Mouse (Mus musculus): Measurements from ENCODE around the gene Olfr469.
"Not testable (repeated sequence)": the region's sequence is repeated elsewhere in the genome, so short reads cannot be mapped to it uniquely, and the experiment has no call there.

Gene Olfr469

GRCm38 (mm10) chr7:107825441-107825840, at the start of gene Olfr469:
Gene Olfr469 (minus strand): TSS chr7:107825541.
- DNase-seq: not testable (repeated sequence)

DNA sequence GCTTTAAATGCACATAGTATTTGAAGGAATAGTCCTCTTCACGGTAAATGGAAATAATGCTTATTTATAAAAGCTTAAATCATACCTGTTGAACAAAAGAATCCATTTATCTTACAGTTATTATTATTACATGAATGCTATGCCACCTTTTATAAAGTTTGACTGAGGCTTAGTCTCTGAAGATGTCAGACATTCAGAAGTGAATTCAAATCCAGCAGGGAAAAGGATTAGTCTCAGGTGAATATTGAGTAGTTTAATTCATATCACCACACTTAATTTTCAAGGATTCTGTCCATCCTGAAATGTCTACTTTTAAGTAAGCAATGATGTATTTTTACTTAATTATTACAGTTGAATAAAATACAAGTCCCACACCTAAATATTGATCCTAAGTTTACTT, 22.0 kb upstream of the Olfr469 start, which contains the start of gene Olfr470:
Gene Olfr470 (minus strand): TSS at position 101 of the 400 bp plus-strand sequence.
- DNase-seq: not testable (repeated sequence)

DNA sequence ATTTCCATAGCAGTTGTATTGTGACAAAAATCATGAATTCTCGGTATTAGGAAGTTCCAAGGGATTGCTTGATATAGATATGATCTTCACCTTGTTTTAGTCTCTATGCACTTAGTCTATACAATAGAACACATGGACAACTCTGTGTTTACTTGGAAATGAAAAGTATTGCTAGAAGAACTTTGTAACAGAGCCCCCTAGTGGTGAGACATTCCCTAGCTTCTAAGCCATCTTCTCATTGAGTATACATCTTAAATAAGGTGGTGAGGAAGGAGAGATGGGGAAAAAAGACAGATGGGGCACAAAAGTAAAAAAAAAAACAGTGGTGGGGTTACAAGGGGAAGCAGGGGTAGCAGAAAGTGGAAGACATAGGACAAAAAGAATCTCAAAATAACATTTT, 16.4 kb upstream of the Olfr469 start:
- DNase-seq: no peak

- DNase-seq: not testable (repeated sequence)
Observed at GRCm38 (mm10) chr7:107823867-107824266, 1.5 kb downstream of the Olfr469 start.

- DNase-seq: no peak
Observed at GRCm38 (mm10) chr7:107819442-107819841, 5.9 kb downstream of the Olfr469 start.

GRCm38 (mm10) chr7:107811963-107812362, 13.4 kb downstream of the Olfr469 start, which contains the start of gene Olfr467:
Gene Olfr467 (plus strand): TSS chr7:107812263.
- DNase-seq: no peak

- no peak for DNase-seq
Observed at GRCm38 (mm10) chr7:107802138-107802537, 23.2 kb downstream of the Olfr469 start.

DNA sequence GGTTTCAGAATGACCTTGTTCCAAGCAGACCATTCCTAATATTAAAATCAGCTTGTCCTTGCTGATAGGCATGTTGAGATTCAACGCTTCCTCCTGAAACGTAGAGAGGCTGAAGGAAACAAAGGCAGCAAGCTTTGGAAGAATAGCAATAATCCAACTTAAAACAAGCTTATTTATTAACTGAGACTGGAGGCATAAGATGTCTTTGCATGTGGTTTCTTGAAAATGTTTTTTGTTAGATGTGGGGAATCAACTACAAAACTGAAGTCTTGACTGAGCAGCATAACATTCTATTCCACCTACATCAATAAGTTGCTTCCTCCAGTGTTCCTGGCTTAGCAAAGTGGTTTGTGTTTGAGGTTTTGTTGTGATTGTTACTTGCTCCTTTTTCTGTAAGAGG, 24.2 kb downstream of the Olfr469 start, which contains the start of gene Ovch2:
Gene Ovch2 (minus strand): TSS at position 101 of the 400 bp plus-strand sequence.
- DNase-seq: no peak

DNA sequence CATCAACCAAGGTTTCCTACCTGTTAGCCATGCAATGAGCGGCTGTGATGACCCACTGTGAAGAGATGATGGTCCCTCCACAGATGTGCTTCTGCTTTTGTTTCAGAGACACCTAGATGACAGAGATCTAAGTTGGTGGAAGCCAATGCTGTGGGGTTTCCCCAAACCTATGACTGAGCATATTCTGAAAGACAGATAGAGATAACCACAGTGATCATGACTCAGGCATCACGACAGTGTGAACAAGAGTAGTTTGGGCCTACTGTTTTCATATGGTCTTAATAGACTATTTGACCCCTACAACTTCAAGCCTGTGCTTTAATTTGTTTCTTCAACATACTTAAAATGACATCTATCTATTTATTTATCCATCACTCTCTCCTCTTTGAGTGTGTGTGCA, 28.8 kb downstream of the Olfr469 start:
- DNase-seq: no peak

- peak; percentile 6 for DNase-seq
Observed at GRCm38 (mm10) chr7:107787977-107788620, 37.2 kb downstream of the Olfr469 start.

DNA sequence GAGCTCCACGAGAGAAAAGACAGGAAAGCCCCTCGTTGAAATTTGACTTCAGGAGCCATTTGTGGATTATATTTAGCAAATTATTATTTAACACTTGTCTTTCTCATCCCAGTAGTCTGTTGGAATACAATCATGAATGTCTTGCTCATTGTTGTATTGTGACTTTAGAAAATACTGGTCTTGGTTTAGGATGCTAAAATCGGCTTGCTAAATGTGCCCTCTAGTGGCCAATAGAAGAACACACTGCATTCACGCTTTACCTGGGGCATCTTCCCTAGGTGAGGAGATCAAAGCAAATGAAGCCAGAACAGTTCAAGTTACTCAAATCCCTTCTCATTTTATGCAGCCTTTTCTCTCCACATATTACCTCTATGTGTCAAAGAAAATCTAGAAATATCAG, 45.7 kb downstream of the Olfr469 start:
- DNase-seq: no peak

- DNase-seq: no peak
Observed at GRCm38 (mm10) chr7:107778216-107778615, 47.1 kb downstream of the Olfr469 start.

- no peak for DNase-seq
Observed at GRCm38 (mm10) chr7:107770812-107771211, 54.5 kb downstream of the Olfr469 start.

All from thymus, postnatal 4 days (tissue).